Mouse (Mus musculus) activated CD4-positive, CD25-positive, alpha-beta regulatory T cell, adult 4 months (primary cell): Measurements from ENCODE around the gene Dnah7b. TPM values are rescaled to one million over a fixed set of nuclear protein-coding genes. Genes with fewer than 3 reads are reported as not detected.
"Not testable (repeated sequence)": the region's sequence is repeated elsewhere in the genome, so short reads cannot be mapped to it uniquely, and the experiment has no call there.

ENCODE experiments used
- ATAC-seq: one replicate; pipeline ENCODE4 v1.8.0; 2017
- polyA plus RNA-seq, 2 experiments: library from polyadenylated mRNA; unstranded; fragments of 100-300 nt; shearing (Covaris generic); gene quantifications; one replicate each; pipeline ENCODE4 v1.2.1; 2017

The Dnah7b gene
- polyA plus RNA-seq, 2 experiments from 2014 or later: 2.4 TPM; not detected in 1

- not testable (repeated sequence) for ATAC-seq
These were observed 259.8 kb downstream of the Dnah7b start for GRCm38 (mm10) chr1:46325942-46326341.

DNA sequence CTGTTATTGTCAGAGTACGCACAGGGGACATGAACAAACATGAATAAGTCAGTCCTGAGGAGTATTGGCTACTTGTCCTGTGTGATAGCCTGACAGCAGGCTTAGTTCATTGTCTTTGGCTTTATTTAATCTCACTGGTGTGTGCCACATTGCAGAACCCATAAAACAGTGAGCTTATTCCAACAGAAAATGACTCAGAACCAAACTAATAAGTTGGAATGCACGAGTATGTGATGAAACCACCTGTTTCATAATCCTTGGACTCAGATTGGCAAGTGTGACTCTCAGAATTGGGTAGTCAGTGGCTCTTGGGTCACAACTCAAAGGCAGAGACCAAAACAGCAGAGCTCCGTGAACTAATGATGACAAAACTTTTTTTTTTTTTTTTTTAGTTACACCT, 279.2 kb downstream of the Dnah7b start:
- ATAC-seq: not testable (repeated sequence)

- not testable (repeated sequence) for ATAC-seq
These were observed 314.5 kb downstream of the Dnah7b start for GRCm38 (mm10) chr1:46380641-46381040.

- ATAC-seq: not testable (repeated sequence)
These were observed 328.7 kb downstream of the Dnah7b start for GRCm38 (mm10) chr1:46394681-46395297.

- ATAC-seq: no peak
These were observed 342.4 kb downstream of the Dnah7b start for GRCm38 (mm10) chr1:46408324-46409115.

DNA sequence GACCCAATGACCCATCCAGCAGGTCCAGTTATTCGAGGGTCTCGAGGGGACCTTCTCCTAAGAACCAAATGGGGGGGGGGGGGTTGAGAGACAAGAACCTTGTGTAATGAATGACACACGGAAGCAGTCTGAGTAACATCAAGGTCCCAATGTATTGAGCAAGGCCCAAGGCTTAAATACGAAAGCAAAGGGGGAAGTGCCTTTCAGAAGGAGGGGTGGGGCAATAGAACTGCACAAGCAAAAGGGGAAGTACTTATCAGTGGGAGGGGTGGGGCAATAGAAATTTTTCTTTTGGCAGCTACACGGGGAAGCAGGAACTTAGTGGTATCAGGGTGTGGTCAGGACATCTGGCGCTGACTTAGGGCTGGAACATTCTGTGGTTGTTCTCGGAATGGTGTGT, 348.7 kb downstream of the Dnah7b start:
- not testable (repeated sequence) for ATAC-seq

- not testable (repeated sequence) for ATAC-seq
These were observed 350.8 kb downstream of the Dnah7b start for GRCm38 (mm10) chr1:46416946-46417345.

- ATAC-seq: not testable (repeated sequence)
These were observed 352.9 kb downstream of the Dnah7b start for GRCm38 (mm10) chr1:46418966-46419365.

Other genes with a start within 250 kb of the Dnah7b start
- not detected for gene Gm5269, start 176.0 kb upstream of the Dnah7b start, polyA plus RNA-seq
- gene Slc40a1, start 139.8 kb upstream of the Dnah7b start, polyA plus RNA-seq: 1 to 10 TPM; 1.0 to 2.3 TPM